Mouse (Mus musculus) hindbrain, embryonic 12.5 days (tissue): ENCODE results near the gene Olfr1143. TPM values are rescaled to one million over a fixed set of nuclear protein-coding genes. Genes with fewer than 3 reads are reported as not detected.

ENCODE experiments used
- ATAC-seq: fragments of 200-750 bp; cut with Nextera tagmentation; 2 replicates; pipeline ENCODE4 v1.8.0; 2017; ENCODE audit warnings: moderate TSS enrichment; ENCODE audit not compliant: low FRiP score
- H3K27ac ChIP-seq: fragments of 300-500 bp; sonication (generic); 2 replicates; pipeline ENCODE4 v1.5.1; 2016; ENCODE audit warnings: mild to moderate bottlenecking
- H3K27me3 ChIP-seq: fragments of 300-500 bp; sonication (generic); 2 replicates; pipeline ENCODE4 v1.6.1; 2016; ENCODE audit warnings: mild to moderate bottlenecking
- H3K36me3 ChIP-seq: fragments of 300-500 bp; sonication (generic); 2 replicates; pipeline ENCODE4 v1.6.1; 2016; ENCODE audit warnings: mild to moderate bottlenecking
- H3K4me1 ChIP-seq: fragments of 300-500 bp; sonication (generic); 2 replicates; pipeline ENCODE4 v1.6.1; 2016
- H3K4me2 ChIP-seq: fragments of 300-500 bp; sonication (generic); replicated peaks from 2 replicates; pipeline ENCODE4 v1.6.1; 2016; ENCODE audit warnings: mild to moderate bottlenecking
- H3K4me3 ChIP-seq: fragments of 300-500 bp; sonication (generic); 2 replicates; pipeline ENCODE4 v1.5.1; 2016; ENCODE audit warnings: mild to moderate bottlenecking
- H3K9ac ChIP-seq: fragments of 300-500 bp; sonication (generic); 2 replicates; pipeline ENCODE4 v1.6.1; 2016; ENCODE audit warnings: mild to moderate bottlenecking, moderate library complexity
- H3K9me3 ChIP-seq: fragments of 300-500 bp; sonication (generic); replicated peaks from 2 replicates; pipeline ENCODE4 v1.6.1; 2016; ENCODE audit warnings: mild to moderate bottlenecking
- WGBS: fragments of 180-500 bp; shearing (Covaris S2); methylation state at CpG from one replicate; pipeline ENCODE4 v1.1.7; 2016; 5-methylcytosine and 5-hydroxymethylcytosine counted together
- polyA plus RNA-seq: library from polyadenylated mRNA; unstranded; fragments of >200 nt; fragmentation: Nextera tagmentation; extraction: Ambion mirVana; gene quantifications from 2 replicates; pipeline ENCODE4 v1.2.1, GENCODE M21; 2016

Olfr1143 gene
- polyA plus RNA-seq, result not detected in 2 replicates

GRCm38 (mm10) chr2:87800292-87800691 lies at the start of gene Olfr1143:
TSS of gene Olfr1143 (plus strand) at chr2:87800592.
- ATAC-seq, result no peak
- H3K4me2 ChIP-seq, result no peak within 1 kb of the TSS
- H3K9ac ChIP-seq, result no peak within 1 kb of the TSS
- no peaks in the 10 kb centered on the region for H3K27me3 ChIP-seq
- H3K4me1 ChIP-seq, result no peaks in the 10 kb centered on the region
- H3K9me3 ChIP-seq, result no peaks in the 10 kb centered on the region
- no peak within 1 kb of the TSS for H3K27ac ChIP-seq
- H3K36me3 ChIP-seq, result no peaks in the 10 kb centered on the region
- H3K4me3 ChIP-seq, result no peak within 1 kb of the TSS

GRCm38 (mm10) chr2:87753891-87754290 lies 46.5 kb upstream of the Olfr1143 start, which contains the start of gene Olfr1141:
TSS of gene Olfr1141 (minus strand) at chr2:87753991.
- H3K4me3 ChIP-seq, result no peak within 1 kb of the TSS
- no peak for ATAC-seq
- no peaks in the 10 kb centered on the region for H3K27me3 ChIP-seq
- no peak within 1 kb of the TSS for H3K27ac ChIP-seq
- H3K9me3 ChIP-seq, result no peaks in the 10 kb centered on the region
- H3K9ac ChIP-seq, result no peak within 1 kb of the TSS
- H3K36me3 ChIP-seq, result no peaks in the 10 kb centered on the region
- H3K4me2 ChIP-seq, result no peak within 1 kb of the TSS
- 81% methylated on average over 1 of the region's 1 CpGs for WGBS
- H3K4me1 ChIP-seq, result no peaks in the 10 kb centered on the region

GRCm38 (mm10) chr2:87776143-87776542 lies 24.2 kb upstream of the Olfr1143 start:
- Histone ChIP-seq H3K9ac (no peak overlapping the region), H3K9me3 (no peaks in the 10 kb centered on the region)
- 69% methylated on average over 1 of the region's 1 CpGs for WGBS

GRCm38 (mm10) chr2:87779183-87779582 lies 21.2 kb upstream of the Olfr1143 start, which contains the start of gene Olfr152:
TSS of gene Olfr152 (plus strand) at chr2:87779483.
- no peak within 1 kb of the TSS for H3K9ac ChIP-seq
- H3K4me2 ChIP-seq, result no peak within 1 kb of the TSS
- H3K27me3 ChIP-seq, result no peaks in the 10 kb centered on the region
- no peak within 1 kb of the TSS for H3K27ac ChIP-seq
- H3K4me1 ChIP-seq, result no peaks in the 10 kb centered on the region
- no peak within 1 kb of the TSS for H3K4me3 ChIP-seq
- ATAC-seq, result no peak
- H3K9me3 ChIP-seq, result no peaks in the 10 kb centered on the region
- WGBS, result 79% methylated on average over 4 of the region's 4 CpGs
- H3K36me3 ChIP-seq, result no peaks in the 10 kb centered on the region

More at GRCm38 (mm10) chr2:87776143-87776542, 24.2 kb upstream of the Olfr1143 start:
- no peak overlapping the region for H3K4me2 ChIP-seq
- no peaks in the 10 kb centered on the region for H3K36me3 ChIP-seq
- no peak overlapping the region for H3K4me3 ChIP-seq
- H3K4me1 ChIP-seq, result no peaks in the 10 kb centered on the region
- ATAC-seq, result no peak
- no peak overlapping the region for H3K27ac ChIP-seq
- no peaks in the 10 kb centered on the region for H3K27me3 ChIP-seq

GRCm38 (mm10) chr2:87809522-87809921 lies 9.1 kb downstream of the Olfr1143 start, which contains the start of gene Olfr1145:
TSS of gene Olfr1145 (plus strand) at chr2:87809822.
- WGBS, result 74% methylated on average over 1 of the region's 1 CpGs
- no peak within 1 kb of the TSS for H3K4me3 ChIP-seq
- no peak within 1 kb of the TSS for H3K4me2 ChIP-seq
- H3K9me3 ChIP-seq, result no peaks in the 10 kb centered on the region
- no peak within 1 kb of the TSS for H3K27ac ChIP-seq
- H3K4me1 ChIP-seq, result no peaks in the 10 kb centered on the region
- no peaks in the 10 kb centered on the region for H3K36me3 ChIP-seq
- no peak for ATAC-seq
- no peaks in the 10 kb centered on the region for H3K27me3 ChIP-seq
- no peak within 1 kb of the TSS for H3K9ac ChIP-seq

- H3K36me3 ChIP-seq, result no peaks in the 10 kb centered on the region
- 92% methylated on average over 1 of the region's 1 CpGs for WGBS
- no peak within 1 kb of the TSS for H3K27ac ChIP-seq
- H3K9me3 ChIP-seq, result no peaks in the 10 kb centered on the region
- H3K4me2 ChIP-seq, result no peak within 1 kb of the TSS
- no peak within 1 kb of the TSS for H3K9ac ChIP-seq
- no peak for ATAC-seq
- H3K4me1 ChIP-seq, result no peaks in the 10 kb centered on the region
- no peak within 1 kb of the TSS for H3K4me3 ChIP-seq
- H3K27me3 ChIP-seq, result no peaks in the 10 kb centered on the region
Measured at GRCm38 (mm10) chr2:87830233-87830632, 29.8 kb downstream of the Olfr1143 start, which contains the start of gene Olfr1148. TSS of gene Olfr1148 (plus strand) at chr2:87830533.

GRCm38 (mm10) chr2:87843693-87844092 lies 43.3 kb downstream of the Olfr1143 start, which contains the start of gene Olfr1150-ps1:
TSS of gene Olfr1150-ps1 (plus strand) at chr2:87843993.
- no peaks in the 10 kb centered on the region for H3K36me3 ChIP-seq
- no peak for ATAC-seq
- H3K4me1 ChIP-seq, result no peaks in the 10 kb centered on the region
- no peaks in the 10 kb centered on the region for H3K27me3 ChIP-seq
- H3K9me3 ChIP-seq, result no peaks in the 10 kb centered on the region
- 77% methylated on average over 1 of the region's 1 CpGs for WGBS
- H3K4me2 ChIP-seq, result no peak within 1 kb of the TSS
- H3K27ac ChIP-seq, result no peak within 1 kb of the TSS
- H3K4me3 ChIP-seq, result no peak within 1 kb of the TSS
- no peak within 1 kb of the TSS for H3K9ac ChIP-seq

Other genes starting within 250 kb of the Olfr1143 start
- not detected in 2 replicates for gene Olfr1129, start 226.7 kb upstream of the Olfr1143 start, polyA plus RNA-seq
- gene Olfr1130, start 194.4 kb upstream of the Olfr1143 start, polyA plus RNA-seq, result not detected in 2 replicates
- not detected in 2 replicates for gene Olfr1131, start 173.5 kb upstream of the Olfr1143 start, polyA plus RNA-seq
- gene Olfr1132, start 163.1 kb upstream of the Olfr1143 start, polyA plus RNA-seq, result not detected in 2 replicates
- not detected in 2 replicates for gene Olfr1133, start 153.2 kb upstream of the Olfr1143 start, polyA plus RNA-seq
- gene Olfr1134, start 142.1 kb upstream of the Olfr1143 start, polyA plus RNA-seq, result not detected in 2 replicates
- gene Olfr1135, start 126.9 kb upstream of the Olfr1143 start, polyA plus RNA-seq, result not detected in 2 replicates
- gene Olfr1136, start 106.6 kb upstream of the Olfr1143 start, polyA plus RNA-seq, result not detected in 2 replicates
- not detected in 2 replicates for gene Olfr1137, start 87.4 kb upstream of the Olfr1143 start, polyA plus RNA-seq
- gene Olfr1138, start 60.6 kb upstream of the Olfr1143 start, polyA plus RNA-seq, result not detected in 2 replicates
- gene Olfr1140, start 56.8 kb upstream of the Olfr1143 start, polyA plus RNA-seq, result not detected in 2 replicates
- not detected in 2 replicates for gene Olfr1141, start 46.6 kb upstream of the Olfr1143 start, polyA plus RNA-seq
- not detected in 2 replicates for gene Olfr152, start 21.1 kb upstream of the Olfr1143 start, polyA plus RNA-seq
- gene Olfr1145, start 9.2 kb downstream of the Olfr1143 start, polyA plus RNA-seq, result not detected in 2 replicates
- gene Olfr1148, start 29.9 kb downstream of the Olfr1143 start, polyA plus RNA-seq, result not detected in 2 replicates
- not detected in 2 replicates for gene Olfr1150-ps1, start 43.4 kb downstream of the Olfr1143 start, polyA plus RNA-seq
- gene Olfr1151, start 55.3 kb downstream of the Olfr1143 start, polyA plus RNA-seq, result not detected in 2 replicates
- not detected in 2 replicates for gene Olfr1152, start 65.9 kb downstream of the Olfr1143 start, polyA plus RNA-seq
- not detected in 2 replicates for gene Olfr1153, start 94.4 kb downstream of the Olfr1143 start, polyA plus RNA-seq
- gene Olfr1154, start 104.6 kb downstream of the Olfr1143 start, polyA plus RNA-seq, result not detected in 2 replicates
- gene Olfr1155, start 144.5 kb downstream of the Olfr1143 start, polyA plus RNA-seq, result not detected in 2 replicates
- not detected in 2 replicates for gene Olfr1156, start 152.5 kb downstream of the Olfr1143 start, polyA plus RNA-seq
- not detected in 2 replicates for gene Olfr1157, start 167.7 kb downstream of the Olfr1143 start, polyA plus RNA-seq
- not detected in 2 replicates for gene Olfr74, start 174.1 kb downstream of the Olfr1143 start, polyA plus RNA-seq
- not detected in 2 replicates for gene Olfr1158, start 189.5 kb downstream of the Olfr1143 start, polyA plus RNA-seq
- gene Olfr1160, start 207.7 kb downstream of the Olfr1143 start, polyA plus RNA-seq, result not detected in 2 replicates
- not detected in 2 replicates for gene Olfr1161, start 222.2 kb downstream of the Olfr1143 start, polyA plus RNA-seq
- not detected in 2 replicates for gene Olfr73, start 237.1 kb downstream of the Olfr1143 start, polyA plus RNA-seq